Mouse (Mus musculus): ENCODE data around the gene Numbl.
"Not testable (repeated sequence)": the region's sequence is repeated elsewhere in the genome, so short reads cannot be mapped to it uniquely, and the experiment has no call there.

The Numbl gene

DNA sequence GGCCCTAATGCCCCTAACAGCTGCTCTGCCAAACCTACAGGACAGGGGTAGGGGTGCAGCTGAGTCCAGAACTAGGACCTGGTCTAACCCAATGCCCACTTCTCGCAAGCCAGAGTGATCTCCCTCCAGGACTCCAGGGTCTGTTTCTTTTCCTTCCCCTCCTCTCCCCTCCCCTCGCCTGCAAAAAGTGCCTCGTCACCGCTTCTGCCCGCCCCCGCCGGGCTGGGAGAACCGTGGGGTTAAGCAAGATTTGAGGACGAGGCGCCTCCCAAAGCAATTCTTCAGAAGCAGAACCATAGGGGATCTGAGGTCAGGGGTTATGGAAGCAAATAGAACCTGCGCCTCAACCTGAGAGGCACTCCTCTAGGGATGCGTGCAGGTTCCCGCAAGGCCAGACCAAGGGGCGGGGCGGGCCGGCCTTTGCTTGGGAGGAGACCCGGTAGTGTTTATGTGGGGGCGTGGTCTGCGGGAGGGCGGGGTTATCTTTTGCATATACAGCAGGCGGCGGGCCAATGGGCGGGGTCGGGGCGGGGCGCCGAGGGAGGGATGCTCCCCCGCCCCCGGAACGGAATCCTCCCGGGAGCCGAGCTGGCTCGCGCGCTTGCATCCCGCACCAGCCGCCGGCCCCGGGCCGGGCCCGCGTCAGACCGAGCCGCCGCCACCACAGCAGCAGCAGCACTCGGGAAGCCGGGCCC, at the start of gene Numbl:
TSS of gene Numbl (plus strand) at position 229 of the 695 bp plus-strand sequence.
- DNase-seq, result peak; percentile 86 to 90

DNA sequence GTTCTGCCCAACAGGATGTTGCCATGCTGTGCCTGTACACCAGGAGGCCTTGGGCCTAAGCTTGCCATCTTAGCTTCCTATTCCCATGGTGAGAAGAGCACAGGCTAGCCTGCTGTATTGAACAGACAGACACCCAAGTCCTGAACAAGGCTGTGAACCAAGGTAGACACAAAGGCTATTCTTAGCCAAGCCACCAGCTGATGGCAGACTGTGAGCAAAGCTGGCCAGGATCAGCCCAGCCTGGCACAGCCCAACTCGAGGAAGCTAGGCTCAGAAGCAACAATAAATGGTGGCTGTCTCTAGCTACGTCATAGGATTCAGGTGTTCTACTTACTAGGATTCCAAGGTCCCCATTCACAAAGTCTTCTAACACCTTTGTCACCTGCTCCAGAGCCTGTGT, 45.6 kb upstream of the Numbl start:
- no peak for DNase-seq

DNA sequence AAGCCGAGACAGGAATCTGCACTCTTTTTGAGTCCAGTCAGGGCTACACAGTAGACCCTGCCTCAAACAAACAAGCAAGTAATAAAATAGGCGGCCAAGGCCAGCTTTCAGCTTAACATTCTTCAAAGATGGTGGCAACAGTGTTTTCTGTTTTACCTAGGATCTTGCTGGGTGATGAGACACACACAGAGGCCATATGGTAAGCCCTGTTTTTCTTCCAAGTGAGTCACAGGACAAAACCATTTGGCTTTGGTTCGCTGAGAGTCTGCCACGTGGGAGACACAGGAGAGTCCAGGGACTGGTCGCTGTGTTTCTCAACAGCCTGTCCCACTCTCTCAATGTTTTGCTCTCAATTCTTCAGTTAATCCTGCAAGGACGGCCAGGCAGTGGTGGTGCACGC, 39.6 kb upstream of the Numbl start:
- no peak for DNase-seq

DNA sequence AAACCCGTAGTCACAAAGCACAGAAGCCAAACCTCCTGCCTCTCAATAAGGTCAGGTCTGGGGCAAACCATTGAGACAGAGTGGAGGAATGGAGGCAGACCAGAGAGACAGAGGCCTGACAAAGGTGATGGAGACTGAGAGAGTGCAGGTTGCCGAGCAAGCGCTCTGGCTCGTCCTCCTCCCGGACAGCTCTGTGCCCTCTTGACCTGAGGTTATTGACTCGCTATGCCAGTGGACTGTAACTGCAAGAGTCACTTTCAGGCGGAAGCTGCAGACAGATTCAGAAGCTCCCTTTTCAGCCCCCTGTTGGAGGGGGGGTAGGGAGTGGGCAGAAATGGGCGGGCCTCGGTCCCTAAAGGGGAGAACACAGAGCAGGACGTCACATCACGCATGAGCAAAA, 38.3 kb upstream of the Numbl start:
- no peak for DNase-seq

DNA sequence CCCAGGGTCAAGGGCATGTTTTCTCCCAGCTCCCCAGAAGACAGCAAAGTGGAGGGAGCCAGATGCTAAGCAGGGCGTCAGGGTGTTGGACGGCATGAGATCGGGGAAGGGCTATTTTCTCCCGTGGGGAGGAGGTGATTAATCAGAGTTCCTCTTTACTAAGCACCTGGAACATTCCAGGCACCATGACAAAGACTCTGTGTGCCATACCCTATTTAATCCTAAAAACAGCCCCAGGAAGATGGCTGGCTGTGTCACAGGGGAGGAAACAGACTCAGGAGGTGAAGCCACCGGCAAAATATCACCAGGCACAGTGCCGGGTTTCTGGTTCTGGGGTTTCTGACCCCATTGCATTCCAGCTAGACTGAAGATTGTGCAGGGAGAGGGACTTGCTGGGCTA, 36.3 kb upstream of the Numbl start:
- DNase-seq, result no peak

DNA sequence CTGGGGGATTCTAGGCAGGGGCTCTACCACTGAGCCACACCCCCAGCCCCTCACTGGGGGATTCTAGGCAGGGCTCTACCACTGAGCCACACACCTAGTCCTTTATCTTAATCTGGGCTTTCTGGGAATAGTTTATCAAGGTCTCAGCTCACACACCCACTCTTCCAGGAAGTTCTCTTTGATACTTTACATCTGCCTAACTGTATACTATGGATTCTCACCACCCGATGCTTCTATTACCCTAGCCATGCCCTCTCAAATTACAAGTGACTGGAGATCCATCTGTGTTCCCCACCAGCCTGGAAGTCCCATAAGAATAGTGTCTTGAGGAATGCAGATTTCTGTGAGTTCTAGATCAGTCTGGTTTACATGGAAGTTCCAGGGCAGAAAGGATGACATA, 35.7 kb upstream of the Numbl start:
- DNase-seq, result no peak

DNA sequence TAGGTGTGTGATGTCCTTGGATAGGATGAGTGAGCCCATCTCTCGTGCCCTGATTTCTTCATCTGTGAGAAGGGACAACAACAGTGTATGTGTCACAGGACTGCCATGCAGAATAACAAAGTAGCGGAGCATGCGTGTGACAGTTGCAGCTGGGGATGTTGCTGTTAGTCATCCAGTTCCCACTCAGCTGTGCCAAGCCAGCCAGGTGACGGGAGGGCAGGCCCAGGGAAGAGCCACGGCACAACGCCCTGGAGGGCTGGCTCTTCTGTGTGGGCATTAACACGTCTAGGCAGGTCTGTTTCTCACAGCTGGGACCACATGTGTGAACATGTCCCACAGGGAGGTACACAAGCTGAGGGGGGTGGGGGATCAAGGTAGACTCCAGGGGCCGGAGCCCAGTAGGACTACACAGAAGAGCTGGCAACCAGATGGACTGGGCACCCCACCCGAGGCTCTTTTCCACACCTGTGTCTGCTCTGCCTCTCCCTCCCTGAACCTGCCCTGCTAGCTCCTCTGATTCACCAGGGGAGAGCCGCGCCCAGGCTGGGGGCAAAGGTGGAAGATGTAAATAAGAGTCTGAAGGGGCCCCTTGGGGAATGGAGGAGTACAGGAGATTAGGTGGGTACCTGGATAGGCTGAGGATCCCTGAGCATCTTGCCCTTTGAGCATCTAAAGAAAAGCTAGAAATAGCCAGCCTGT, 33.2 kb upstream of the Numbl start:
- DNase-seq, result no peak

DNA sequence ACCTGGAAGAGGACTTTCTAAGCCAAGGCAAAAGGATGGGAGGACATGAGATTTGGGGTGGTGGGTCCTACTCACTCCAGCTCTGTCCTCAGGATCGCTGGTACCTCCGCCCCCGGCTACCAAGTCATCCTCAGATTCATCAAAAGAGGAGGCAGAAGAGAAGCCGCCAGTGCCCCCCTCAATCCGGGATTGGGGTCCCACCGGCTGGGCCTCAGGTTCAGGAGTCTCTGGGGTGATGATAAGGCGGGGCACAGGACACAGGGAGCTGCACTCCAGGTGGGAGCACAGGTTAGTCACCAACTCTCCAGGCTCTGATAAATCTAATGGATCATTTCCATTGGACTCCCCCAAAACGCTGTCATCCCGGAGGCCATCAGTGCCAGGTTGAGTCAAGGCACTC, 31.0 kb upstream of the Numbl start:
- no peak for DNase-seq

DNA sequence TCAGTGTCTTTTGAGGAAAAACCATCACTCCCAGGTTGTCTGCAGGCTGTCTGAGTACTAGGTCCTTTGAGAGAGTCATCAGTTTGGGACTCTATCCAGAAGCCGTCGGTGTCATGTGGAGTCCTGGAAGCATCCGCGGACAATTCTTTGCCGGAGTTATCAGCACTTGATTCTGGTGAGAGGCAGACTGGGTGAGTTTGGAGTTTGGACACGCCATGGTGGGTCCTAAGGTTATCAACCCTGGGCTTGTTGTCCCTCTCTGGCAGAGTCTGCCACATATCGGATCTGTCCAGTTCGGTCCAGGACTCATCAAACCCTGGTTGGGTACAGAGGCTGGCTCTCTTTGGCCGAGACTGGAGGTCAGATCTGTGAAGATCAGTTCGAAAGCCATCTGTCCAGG, 30.6 kb upstream of the Numbl start:
- no peak for DNase-seq

DNA sequence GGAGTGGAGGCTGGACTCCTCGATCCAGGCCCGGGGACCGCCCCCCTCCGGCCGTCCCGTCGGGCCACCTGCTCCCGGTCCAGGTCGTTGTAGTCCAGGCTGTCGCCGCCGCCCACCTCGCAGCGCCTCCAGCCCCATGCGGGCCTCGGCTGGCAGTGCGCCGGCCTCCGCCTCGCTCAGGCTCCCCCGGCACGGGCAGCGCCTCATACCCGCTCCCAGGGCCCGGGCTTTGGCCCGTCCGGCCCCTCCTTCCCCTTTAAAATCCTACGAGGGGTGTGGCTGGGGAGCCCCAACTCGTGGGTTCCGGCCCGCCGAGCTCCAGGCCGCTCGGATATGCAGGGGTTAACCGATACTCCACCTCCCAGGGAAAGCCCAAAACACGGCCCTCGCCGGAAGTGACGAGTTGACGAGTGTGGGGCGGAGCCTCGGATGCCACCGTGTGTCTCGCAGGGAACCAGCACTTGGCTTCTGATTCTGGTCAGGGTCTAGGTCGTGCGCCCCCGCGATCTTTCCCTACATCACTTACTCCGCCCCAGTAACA, 29.9 kb upstream of the Numbl start, which contains the start of gene Itpkc:
TSS of gene Itpkc (minus strand) at position 381 of the 541 bp plus-strand sequence.
- peak; percentile 83 to 86 for DNase-seq

DNA sequence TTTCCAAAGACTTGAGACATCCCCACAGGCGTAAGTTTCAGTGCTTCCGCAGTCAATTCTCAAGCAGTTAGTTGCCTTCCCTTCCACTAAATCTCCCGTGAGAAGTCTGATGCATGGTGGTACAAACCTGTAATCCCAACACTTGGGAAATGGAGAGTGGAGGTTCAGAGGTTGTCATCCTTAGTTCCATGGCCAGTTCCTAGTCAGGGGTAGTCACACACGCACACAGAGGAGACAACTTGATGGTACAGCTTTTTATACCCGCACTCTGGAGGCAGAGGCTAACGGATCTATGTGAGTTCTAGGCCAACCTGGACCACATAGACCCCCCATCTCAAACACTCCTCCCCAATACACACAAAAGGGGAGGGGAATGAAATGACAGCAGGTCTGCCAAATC, 29.4 kb upstream of the Numbl start:
- DNase-seq, result no peak

DNA sequence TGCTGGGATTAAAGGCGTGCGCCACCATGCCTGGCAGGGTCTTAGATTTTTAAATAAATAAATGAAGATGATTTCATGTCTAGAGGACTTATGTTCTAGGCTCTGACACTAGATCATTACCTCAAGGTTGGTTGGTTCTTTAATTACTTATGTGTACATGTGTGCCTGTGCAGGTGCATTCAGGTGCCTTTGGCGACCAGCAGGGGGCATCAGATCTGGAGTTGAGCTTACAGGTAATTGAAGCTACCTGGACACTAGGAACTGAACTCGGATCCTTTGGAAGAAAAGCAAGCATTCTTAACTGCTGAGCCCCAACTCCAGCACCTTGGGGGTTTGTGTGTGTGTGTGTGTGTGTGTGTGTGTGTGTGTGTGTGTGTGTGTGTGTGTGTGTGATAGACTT, 27.5 kb upstream of the Numbl start:
- no peak for DNase-seq

DNA sequence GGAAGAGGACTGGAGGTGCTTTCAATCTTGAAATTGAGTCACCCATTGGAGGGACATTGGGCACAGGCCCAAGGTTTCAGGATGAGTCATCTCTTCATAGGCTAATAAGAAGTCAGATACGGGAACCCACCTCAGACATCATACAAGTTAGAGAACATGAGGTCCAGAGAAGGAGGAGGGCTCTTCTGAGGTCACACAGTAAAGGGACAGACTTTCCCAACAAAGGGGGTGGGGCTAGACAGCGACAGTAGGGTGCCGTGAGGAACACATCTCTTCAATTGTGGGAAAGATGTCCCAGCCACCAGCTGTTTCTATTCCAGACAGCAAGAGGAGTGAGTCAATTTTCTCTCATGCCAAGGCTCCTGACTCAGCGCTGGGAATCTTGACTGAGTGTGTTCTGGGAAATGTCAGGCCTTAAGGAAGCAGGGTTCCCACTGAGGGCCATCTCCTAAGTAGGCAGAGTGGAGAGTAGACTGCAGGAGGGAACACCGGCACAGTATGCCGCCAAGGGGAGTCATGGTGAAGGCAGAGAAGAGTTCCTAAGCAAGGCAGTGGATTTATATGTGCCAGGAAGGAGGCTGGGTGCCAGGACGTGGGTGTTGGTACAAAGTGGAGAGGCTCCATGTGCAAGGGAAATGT, 26.4 kb upstream of the Numbl start:
- DNase-seq, result no peak

DNA sequence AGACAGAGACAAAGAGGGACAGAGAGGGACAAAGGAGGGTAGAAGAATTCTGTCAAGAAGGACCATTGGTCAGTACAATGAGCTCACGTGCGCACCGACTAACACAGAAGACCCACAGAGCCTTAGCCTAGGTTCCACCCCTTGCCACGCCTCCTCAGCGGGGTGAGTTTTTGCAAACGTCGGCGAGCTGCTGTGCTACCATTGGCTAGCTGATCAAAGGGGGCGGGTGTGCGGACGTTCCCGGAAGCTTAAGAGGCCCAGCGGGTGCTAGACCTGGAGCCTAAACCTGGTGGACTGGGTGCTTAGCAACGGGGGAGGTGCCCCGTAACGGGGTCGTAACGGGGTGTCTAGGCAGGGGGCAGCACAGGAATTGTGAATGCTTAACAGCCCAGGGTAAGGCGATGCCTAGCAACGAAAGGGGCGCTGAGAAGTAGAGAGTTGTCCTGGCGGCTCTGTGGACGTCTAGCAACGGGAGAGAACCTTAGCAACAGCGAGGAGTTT, 25.4 kb upstream of the Numbl start, which contains the start of gene Coq8b:
TSS of gene Coq8b (plus strand) at position 243 of the 501 bp plus-strand sequence.
- DNase-seq, result peak; percentile 93 to 96

DNA sequence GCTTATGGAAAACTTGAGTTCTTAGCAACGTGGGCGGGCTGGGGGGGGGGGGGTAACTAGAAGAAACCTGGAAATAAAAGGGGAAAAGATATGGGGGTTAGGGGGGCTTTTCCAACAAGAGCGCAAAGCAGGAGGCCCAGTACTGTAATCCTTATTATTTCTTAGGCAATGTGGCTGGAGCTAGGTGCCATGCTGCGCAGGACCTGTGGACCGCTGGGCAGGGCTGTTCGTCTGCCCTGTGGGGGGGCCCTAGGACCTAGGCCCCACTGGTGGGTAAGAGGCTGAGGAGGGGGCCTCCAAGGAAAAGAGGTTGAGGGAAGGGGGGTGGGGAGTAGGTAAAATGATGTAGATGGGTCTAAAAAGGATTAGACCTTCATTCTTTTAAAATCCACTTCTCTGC, 24.9 kb upstream of the Numbl start:
- DNase-seq, result no peak

DNA sequence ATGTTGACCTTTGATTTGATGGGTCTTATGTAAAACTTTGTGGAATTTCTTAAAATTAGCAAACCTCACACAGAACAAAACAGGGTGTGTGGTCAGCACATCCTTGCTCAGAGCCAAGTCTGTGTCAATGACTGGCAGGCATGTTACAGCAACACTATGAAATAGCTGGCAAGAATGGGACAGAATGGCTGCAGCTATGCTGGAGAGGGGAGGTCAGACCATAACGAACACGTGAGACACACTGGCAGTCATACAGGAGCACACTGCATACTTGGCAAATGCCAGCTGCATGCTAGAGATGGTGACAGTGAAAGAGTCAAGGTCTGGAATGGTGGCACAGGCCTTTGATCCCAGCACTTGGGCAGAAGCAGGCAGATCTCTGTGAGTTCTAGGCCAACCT, 22.5 kb upstream of the Numbl start:
- DNase-seq, result no peak

DNA sequence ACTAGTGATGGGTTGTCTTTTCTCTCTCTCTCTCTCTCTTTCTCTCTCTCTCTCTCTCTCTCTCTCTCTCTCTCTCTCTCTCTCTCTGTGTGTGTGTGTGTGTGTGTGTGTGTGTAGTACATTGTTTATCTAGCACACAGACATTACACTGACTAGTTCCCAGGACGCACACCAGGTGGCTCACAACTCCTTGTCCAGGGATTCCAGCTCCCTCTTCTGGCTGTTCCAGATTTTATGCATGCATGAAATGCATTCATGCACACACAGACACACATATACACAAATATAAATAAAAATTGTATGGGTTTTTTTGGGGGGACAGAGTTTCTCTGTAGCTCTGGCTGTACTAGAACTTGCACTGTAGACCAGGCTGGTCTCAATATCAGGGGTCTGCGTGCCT, 20.7 kb upstream of the Numbl start:
- DNase-seq, result no peak

DNA sequence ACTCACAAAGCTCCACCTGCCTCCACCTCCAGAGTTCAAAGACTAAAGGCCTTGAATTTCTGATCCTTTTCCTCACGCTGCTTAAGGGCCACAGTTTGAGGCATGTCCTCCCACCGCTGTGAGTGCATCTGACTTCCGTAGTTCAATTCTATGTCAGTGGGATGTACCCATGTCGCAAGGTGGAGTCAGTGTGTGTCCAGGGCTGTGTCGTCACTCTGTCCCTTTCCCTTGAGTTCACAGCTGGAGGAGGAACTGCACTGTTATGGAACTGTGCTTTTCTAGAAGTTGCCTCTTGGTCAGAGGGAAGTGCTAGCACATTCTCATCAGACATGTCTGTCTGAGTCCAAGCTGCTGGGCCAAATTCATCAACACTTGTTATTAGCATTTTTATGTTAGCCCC, 19.7 kb upstream of the Numbl start:
- DNase-seq, result no peak

DNA sequence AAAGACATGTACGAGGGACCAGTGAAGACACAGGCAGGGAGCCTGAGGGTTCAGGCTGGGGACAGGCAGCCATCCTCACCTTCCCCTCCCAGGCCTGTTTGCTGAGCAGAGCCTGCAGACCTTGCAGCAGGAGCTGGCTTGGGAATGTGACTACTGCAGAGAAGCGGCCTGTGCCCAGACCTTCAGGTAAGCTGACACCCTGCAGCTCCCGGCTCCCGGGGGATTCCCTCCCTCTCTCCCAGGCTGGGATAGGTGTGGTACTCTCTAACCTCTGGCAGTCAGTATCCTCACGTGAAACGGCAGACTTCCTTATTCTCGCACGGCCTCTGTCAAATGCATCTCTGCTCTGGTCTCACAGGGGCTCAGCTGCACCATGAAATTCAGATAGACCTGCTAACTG, 15.0 kb upstream of the Numbl start:
- DNase-seq, result no peak

DNA sequence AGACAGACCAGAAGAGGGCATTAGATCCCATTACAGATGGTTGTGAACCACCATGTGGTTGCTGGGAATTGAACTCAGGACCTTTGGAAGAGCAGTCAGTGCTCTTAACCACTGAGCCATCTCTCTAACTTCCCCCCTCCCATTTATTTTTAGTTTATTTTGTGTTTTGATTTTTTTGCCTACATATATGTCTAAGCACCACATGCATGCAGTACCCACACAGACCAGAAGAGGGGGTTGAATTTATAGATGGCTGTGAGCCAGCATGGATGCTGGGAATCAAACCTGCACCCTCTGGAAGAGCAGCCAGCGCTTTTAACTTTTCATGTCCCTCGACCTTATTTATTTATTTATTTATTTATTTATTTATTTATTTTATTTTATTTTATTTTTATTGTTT, 14.1 kb upstream of the Numbl start:
- DNase-seq, result not testable (repeated sequence)

DNA sequence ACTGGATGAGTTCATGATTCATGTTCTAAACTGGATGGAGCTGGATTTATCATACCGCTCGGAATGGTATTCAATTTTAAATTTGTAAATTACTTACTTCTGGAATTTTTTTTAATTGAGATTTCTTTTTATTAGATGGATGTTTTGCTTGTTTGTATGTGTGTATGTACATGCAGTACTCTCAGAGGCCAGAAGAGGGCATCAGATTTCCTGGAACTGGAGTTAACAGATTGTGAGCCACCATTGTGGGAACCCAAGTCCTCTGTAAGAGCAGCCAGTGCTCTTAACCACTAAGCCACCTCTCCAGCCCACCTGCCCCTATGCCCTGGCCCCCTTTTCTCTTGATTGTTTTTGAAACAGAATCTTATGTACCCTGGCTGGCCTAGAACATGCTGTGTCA, 9.1 kb upstream of the Numbl start:
- no peak for DNase-seq

DNA sequence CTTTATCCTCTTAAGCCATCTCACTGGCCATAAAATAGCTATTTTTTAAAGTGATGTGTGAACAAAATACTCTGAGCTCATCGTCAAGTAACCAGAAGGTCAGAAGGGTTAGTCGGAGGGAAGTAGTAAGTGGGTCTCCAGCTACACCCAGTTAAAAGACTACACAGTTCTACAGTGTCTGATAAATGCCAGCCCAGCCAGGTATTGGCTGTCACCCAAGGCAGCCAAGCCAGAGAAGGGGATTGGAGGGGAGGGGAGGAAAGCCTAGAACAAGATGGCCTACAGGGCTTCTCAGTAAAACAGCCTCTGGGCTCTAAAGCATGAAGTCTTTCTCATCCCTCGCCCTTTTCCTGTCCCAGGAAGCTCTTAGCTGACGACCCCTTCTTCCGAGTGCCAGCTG, 8.3 kb upstream of the Numbl start:
- DNase-seq, result no peak

DNA sequence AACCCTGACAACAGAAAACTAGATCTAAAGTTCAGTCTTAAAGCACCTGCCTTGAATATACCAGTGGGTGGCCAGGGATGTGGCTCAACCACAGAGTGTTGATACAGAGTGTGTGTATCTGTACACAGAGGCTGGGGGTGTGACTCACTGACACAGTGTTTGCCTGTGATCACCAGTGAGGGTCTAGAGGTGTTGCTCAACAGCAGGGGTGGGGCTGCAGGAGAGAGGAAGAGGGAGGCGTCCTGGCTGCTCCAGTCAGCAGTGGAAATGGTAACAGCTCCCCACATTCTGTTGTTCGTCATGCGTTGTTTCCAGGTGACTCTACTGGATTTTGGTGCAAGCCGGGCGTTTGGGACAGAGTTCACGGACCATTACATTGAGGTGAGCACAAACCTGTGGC, 6.3 kb upstream of the Numbl start:
- DNase-seq, result no peak

DNA sequence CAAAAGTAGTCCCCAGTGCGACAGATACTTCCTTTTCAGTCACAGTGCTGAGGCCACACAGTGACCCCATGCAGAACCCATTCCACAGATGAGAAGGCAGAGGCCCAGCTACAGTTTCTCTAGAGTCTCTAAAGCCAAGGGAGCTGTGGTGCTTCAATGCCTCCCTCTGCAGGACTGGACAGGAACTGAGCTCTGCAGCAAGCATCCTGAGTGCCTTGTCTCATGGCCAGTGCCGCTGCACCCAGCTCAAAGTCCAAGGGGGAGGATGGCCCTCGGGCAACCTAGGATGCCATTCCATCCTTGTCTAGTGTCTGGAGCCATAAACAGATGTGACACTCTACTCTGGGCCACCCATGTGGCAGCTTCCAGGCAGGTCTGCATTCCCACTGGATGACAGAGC, 2.5 kb upstream of the Numbl start:
- no peak for DNase-seq

All from thymus, adult 18-20 months (tissue).